Mouse (Mus musculus): ENCODE results near the gene Hnrnpab. TPM values are rescaled to one million over a fixed set of nuclear protein-coding genes. Genes with fewer than 3 reads are reported as not detected.

Hnrnpab gene
- polyA plus RNA-seq, 1 experiment from 2014 or later = 777 TPM

GRCm38 (mm10) chr11:51648566-51648965 is 41.9 kb upstream of the Hnrnpab start:
- no peak overlapping the region for H3K4me3 ChIP-seq (ENCODE audit: low read depth, low read length)
- ATAC-seq (ENCODE audit: low FRiP score) = peak; percentile 69

GRCm38 (mm10) chr11:51646751-51647667 is 40.4 kb upstream of the Hnrnpab start:
- Histone ChIP-seq H3K4me2 (replicated peaks; ENCODE audit: low read depth, low read length) (no peak overlapping the region), H3K4me1 (replicated peaks; ENCODE audit: control insufficient read depth, insufficient read depth, low read length) (peaks cover 19% of the 10 kb centered on the region), H3K27ac (ENCODE audit: low read depth, low read length) (no peak overlapping the region), H3K9ac (ENCODE audit: low read depth, low read length) (no peak overlapping the region; the same call in 1 of the 2 replicates), H3K27me3 (ENCODE audit: control insufficient read depth, insufficient read depth, low read length) (peaks cover 13% of the 10 kb centered on the region), H3K36me3 (ENCODE audit: control insufficient read depth, insufficient read depth, low read length) (no peaks in the 10 kb centered on the region), H3K4me3 (ENCODE audit: low read depth, low read length) (no peak overlapping the region), H3K9me3 (ENCODE audit: control insufficient read depth, low read length) (no peaks in the 10 kb centered on the region)
- DNase-seq (ENCODE audit: low spot score) = no peak
- 80% methylated on average over 15 of the region's 15 CpGs for WGBS
- ATAC-seq (ENCODE audit: low FRiP score) = no peak

More at GRCm38 (mm10) chr11:51648566-51648965, 41.9 kb upstream of the Hnrnpab start:
- peak; percentile 83 for DNase-seq (ENCODE audit: low spot score)
- H3K27me3 ChIP-seq (ENCODE audit: control insufficient read depth, insufficient read depth, low read length) = peaks cover 13% of the 10 kb centered on the region
- H3K9ac ChIP-seq (ENCODE audit: low read depth, low read length) = no peak overlapping the region
- peaks cover 19% of the 10 kb centered on the region for H3K4me1 ChIP-seq (replicated peaks; ENCODE audit: control insufficient read depth, insufficient read depth, low read length)
- H3K36me3 ChIP-seq (ENCODE audit: control insufficient read depth, insufficient read depth, low read length) = no peaks in the 10 kb centered on the region
- H3K9me3 ChIP-seq (ENCODE audit: control insufficient read depth, low read length) = no peaks in the 10 kb centered on the region
- WGBS = 12% methylated on average over 3 of the region's 3 CpGs
- no peak overlapping the region for H3K4me2 ChIP-seq (replicated peaks; ENCODE audit: low read depth, low read length)
- H3K27ac ChIP-seq (ENCODE audit: low read depth, low read length) = no peak overlapping the region

GRCm38 (mm10) chr11:51646245-51646644 is 39.6 kb upstream of the Hnrnpab start:
- 92% methylated on average over 7 of the region's 7 CpGs for WGBS
- DNase-seq (ENCODE audit: low spot score) (no peak), ATAC-seq (ENCODE audit: low FRiP score) (no peak)
- Histone ChIP-seq H3K27me3 (ENCODE audit: control insufficient read depth, insufficient read depth, low read length) (peaks cover 10% of the 10 kb centered on the region), H3K9ac (ENCODE audit: low read depth, low read length) (no peak overlapping the region), H3K4me3 (ENCODE audit: low read depth, low read length) (no peak overlapping the region), H3K4me2 (replicated peaks; ENCODE audit: low read depth, low read length) (no peak overlapping the region), H3K36me3 (ENCODE audit: control insufficient read depth, insufficient read depth, low read length) (no peaks in the 10 kb centered on the region), H3K9me3 (ENCODE audit: control insufficient read depth, low read length) (no peaks in the 10 kb centered on the region), H3K4me1 (replicated peaks; ENCODE audit: control insufficient read depth, insufficient read depth, low read length) (peaks cover 19% of the 10 kb centered on the region), H3K27ac (ENCODE audit: low read depth, low read length) (0 out of 2 replicates have a peak overlapping the region, but pooled peaks have one; percentile 5)

GRCm38 (mm10) chr11:51645293-51645692 is 38.6 kb upstream of the Hnrnpab start:
- Histone ChIP-seq H3K9ac (ENCODE audit: low read depth, low read length) (no peak overlapping the region), H3K27ac (ENCODE audit: low read depth, low read length) (no peak overlapping the region), H3K27me3 (ENCODE audit: control insufficient read depth, insufficient read depth, low read length) (peaks cover 6% of the 10 kb centered on the region), H3K4me1 (replicated peaks; ENCODE audit: control insufficient read depth, insufficient read depth, low read length) (peaks cover 19% of the 10 kb centered on the region), H3K36me3 (ENCODE audit: control insufficient read depth, insufficient read depth, low read length) (no peaks in the 10 kb centered on the region), H3K4me3 (ENCODE audit: low read depth, low read length) (no peak overlapping the region), H3K9me3 (ENCODE audit: control insufficient read depth, low read length) (no peaks in the 10 kb centered on the region), H3K4me2 (replicated peaks; ENCODE audit: low read depth, low read length) (no peak overlapping the region)
- ATAC-seq (ENCODE audit: low FRiP score) (no peak), DNase-seq (ENCODE audit: low spot score) (no peak)
- WGBS = 91% methylated on average over 13 of the region's 13 CpGs

GRCm38 (mm10) chr11:51644217-51644616 is 37.6 kb upstream of the Hnrnpab start:
- WGBS = 74% methylated on average over 16 of the region's 16 CpGs
- H3K36me3 ChIP-seq (ENCODE audit: control insufficient read depth, insufficient read depth, low read length) = no peaks in the 10 kb centered on the region

GRCm38 (mm10) chr11:51643761-51644160 is 37.1 kb upstream of the Hnrnpab start:
- DNase-seq (ENCODE audit: low spot score) (no peak), ATAC-seq (ENCODE audit: low FRiP score) (no peak)
- no peak overlapping the region for H3K4me3 ChIP-seq (ENCODE audit: low read depth, low read length)
- no peaks in the 10 kb centered on the region for H3K9me3 ChIP-seq (ENCODE audit: control insufficient read depth, low read length)
- no peak overlapping the region for H3K27ac ChIP-seq (ENCODE audit: low read depth, low read length)
- H3K9ac ChIP-seq (ENCODE audit: low read depth, low read length) = no peak overlapping the region
- peaks cover 4% of the 10 kb centered on the region; the same call in 1 of the 2 replicates for H3K4me1 ChIP-seq (replicated peaks; ENCODE audit: control insufficient read depth, insufficient read depth, low read length)
- no peaks in the 10 kb centered on the region for H3K27me3 ChIP-seq (ENCODE audit: control insufficient read depth, insufficient read depth, low read length)
- no peak overlapping the region for H3K4me2 ChIP-seq (replicated peaks; ENCODE audit: low read depth, low read length)
- H3K36me3 ChIP-seq (ENCODE audit: control insufficient read depth, insufficient read depth, low read length) = no peaks in the 10 kb centered on the region
- WGBS = 52% methylated on average over 15 of the region's 15 CpGs

More at GRCm38 (mm10) chr11:51644217-51644616, 37.6 kb upstream of the Hnrnpab start:
- H3K4me2 ChIP-seq (replicated peaks; ENCODE audit: low read depth, low read length) = no peak overlapping the region
- H3K4me1 ChIP-seq (replicated peaks; ENCODE audit: control insufficient read depth, insufficient read depth, low read length) = peaks cover 9% of the 10 kb centered on the region; the same call in 1 of the 2 replicates
- no peaks in the 10 kb centered on the region for H3K9me3 ChIP-seq (ENCODE audit: control insufficient read depth, low read length)
- no peak overlapping the region for H3K4me3 ChIP-seq (ENCODE audit: low read depth, low read length)
- no peak overlapping the region for H3K9ac ChIP-seq (ENCODE audit: low read depth, low read length)
- H3K27ac ChIP-seq (ENCODE audit: low read depth, low read length) = no peak overlapping the region
- H3K27me3 ChIP-seq (ENCODE audit: control insufficient read depth, insufficient read depth, low read length) = no peaks in the 10 kb centered on the region
- DNase-seq (ENCODE audit: low spot score) (no peak), ATAC-seq (ENCODE audit: low FRiP score) (no peak)

- H3K36me3 ChIP-seq (ENCODE audit: control insufficient read depth, insufficient read depth, low read length) = no peaks in the 10 kb centered on the region
- H3K27me3 ChIP-seq (ENCODE audit: control insufficient read depth, insufficient read depth, low read length) = no peaks in the 10 kb centered on the region
- H3K9ac ChIP-seq (ENCODE audit: low read depth, low read length) = no peak overlapping the region
- H3K4me2 ChIP-seq (replicated peaks; ENCODE audit: low read depth, low read length) = no peak overlapping the region
- H3K4me3 ChIP-seq (ENCODE audit: low read depth, low read length) = no peak overlapping the region
- no peaks in the 10 kb centered on the region for H3K9me3 ChIP-seq (ENCODE audit: control insufficient read depth, low read length)
- no peak overlapping the region for H3K27ac ChIP-seq (ENCODE audit: low read depth, low read length)
- WGBS = 78% methylated on average over 9 of the region's 9 CpGs
- H3K4me1 ChIP-seq (replicated peaks; ENCODE audit: control insufficient read depth, insufficient read depth, low read length) = peaks cover under 1% of the 10 kb centered on the region; the same call in 1 of the 2 replicates
- DNase-seq (ENCODE audit: low spot score) (no peak), ATAC-seq (ENCODE audit: low FRiP score) (no peak)
Observed at GRCm38 (mm10) chr11:51643202-51643601, 36.6 kb upstream of the Hnrnpab start.

GRCm38 (mm10) chr11:51640748-51641147 is 34.1 kb upstream of the Hnrnpab start:
- Histone ChIP-seq H3K9ac (ENCODE audit: low read depth, low read length) (no peak overlapping the region), H3K4me3 (ENCODE audit: low read depth, low read length) (no peak overlapping the region), H3K4me2 (replicated peaks; ENCODE audit: low read depth, low read length) (no peak overlapping the region), H3K36me3 (ENCODE audit: control insufficient read depth, insufficient read depth, low read length) (no peaks in the 10 kb centered on the region), H3K4me1 (replicated peaks; ENCODE audit: control insufficient read depth, insufficient read depth, low read length) (no peaks in the 10 kb centered on the region), H3K27me3 (ENCODE audit: control insufficient read depth, insufficient read depth, low read length) (no peaks in the 10 kb centered on the region), H3K9me3 (ENCODE audit: control insufficient read depth, low read length) (no peaks in the 10 kb centered on the region), H3K27ac (ENCODE audit: low read depth, low read length) (no peak overlapping the region)
- ATAC-seq (ENCODE audit: low FRiP score) = no peak
- no peak for DNase-seq (ENCODE audit: low spot score)
- 81% methylated on average over 7 of the region's 7 CpGs for WGBS

- Histone ChIP-seq H3K4me2 (replicated peaks; ENCODE audit: low read depth, low read length) (no peak overlapping the region), H3K4me1 (replicated peaks; ENCODE audit: control insufficient read depth, insufficient read depth, low read length) (no peaks in the 10 kb centered on the region), H3K9ac (ENCODE audit: low read depth, low read length) (no peak overlapping the region), H3K36me3 (ENCODE audit: control insufficient read depth, insufficient read depth, low read length) (no peaks in the 10 kb centered on the region), H3K4me3 (ENCODE audit: low read depth, low read length) (no peak overlapping the region), H3K27ac (ENCODE audit: low read depth, low read length) (no peak overlapping the region), H3K9me3 (ENCODE audit: control insufficient read depth, low read length) (no peaks in the 10 kb centered on the region), H3K27me3 (ENCODE audit: control insufficient read depth, insufficient read depth, low read length) (no peaks in the 10 kb centered on the region)
- ATAC-seq (ENCODE audit: low FRiP score) = no peak
- no peak for DNase-seq (ENCODE audit: low spot score)
- WGBS = 66% methylated on average over 5 of the region's 5 CpGs
Observed at GRCm38 (mm10) chr11:51638497-51638896, 31.9 kb upstream of the Hnrnpab start.

Data from hindbrain, embryonic 11.5 days (tissue).